Mouse (Mus musculus) cerebellum, adult 18-20 months (tissue): ENCODE data around the gene 1300017J02Rik.
"Not testable (repeated sequence)": the region's sequence is repeated elsewhere in the genome, so short reads cannot be mapped to it uniquely, and the experiment has no call there.

Experiments used
- DNase-seq, 2 experiments: peaks; one replicate each; pipeline ENCODE4 v3.0.0; 2021

Gene 1300017J02Rik

DNA sequence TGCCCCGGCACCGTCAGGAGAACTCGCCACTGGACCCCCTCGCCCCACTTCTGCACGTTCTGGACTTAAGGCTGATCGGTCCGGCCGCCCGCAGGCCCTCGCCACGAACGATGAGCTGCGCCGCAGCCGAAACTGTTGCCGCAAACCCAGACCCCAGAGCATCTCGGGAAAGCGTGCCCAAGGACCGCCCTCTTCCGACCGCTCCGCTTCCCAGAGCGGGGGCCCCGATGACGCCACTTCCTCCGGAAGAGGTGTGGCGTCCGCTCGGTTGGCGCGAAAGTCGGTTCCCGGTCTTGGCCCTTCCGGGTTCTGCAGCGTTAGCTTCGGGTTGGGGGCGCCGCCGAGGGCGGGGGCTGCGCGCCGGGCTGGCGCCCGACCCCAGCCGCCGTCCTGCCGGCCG is at the start of gene 1300017J02Rik, which contains the start of gene Topbp1:
TSS of gene 1300017J02Rik (minus strand) at position 156 of the 400 bp plus-strand sequence.
TSS of gene Topbp1 (plus strand) at position 289 of the 400 bp plus-strand sequence.
- DNase-seq, result peak; percentile 94

DNA sequence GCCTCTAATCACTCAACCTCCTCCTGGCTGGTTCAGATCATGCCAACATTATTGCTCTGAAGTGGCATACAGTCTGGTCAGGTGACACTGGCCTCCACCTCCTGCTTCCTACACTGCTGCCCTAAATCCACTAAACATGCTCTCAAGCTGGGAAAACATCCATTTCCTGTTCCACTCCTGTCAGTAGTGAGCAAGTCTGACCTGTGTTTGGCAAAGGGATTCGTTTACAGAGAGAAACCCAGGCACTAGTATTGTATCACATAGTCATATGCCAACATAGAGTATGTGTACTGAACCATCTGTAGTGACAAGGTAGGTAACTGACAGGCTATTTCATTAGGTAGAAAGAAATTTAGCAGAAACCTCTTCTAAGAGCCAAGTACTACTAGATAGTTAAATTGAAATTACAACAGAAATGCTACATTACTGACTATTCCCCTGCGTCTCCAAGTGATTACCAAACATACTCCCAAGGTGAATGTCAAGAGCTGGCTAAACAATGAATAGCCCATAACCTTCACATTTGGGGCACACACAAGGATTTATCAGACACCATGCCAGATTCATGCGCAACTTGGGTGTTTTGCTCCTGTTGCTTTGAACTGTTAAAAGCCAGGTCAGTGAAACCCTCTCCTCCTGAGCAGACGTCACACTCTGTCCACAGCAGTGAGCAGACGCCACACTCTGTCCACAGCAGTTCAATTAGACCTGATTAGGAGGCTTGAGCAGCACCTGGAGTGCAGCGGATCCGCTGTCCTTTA is 48.8 kb upstream of the 1300017J02Rik start:
- DNase-seq, result not testable (repeated sequence)

DNA sequence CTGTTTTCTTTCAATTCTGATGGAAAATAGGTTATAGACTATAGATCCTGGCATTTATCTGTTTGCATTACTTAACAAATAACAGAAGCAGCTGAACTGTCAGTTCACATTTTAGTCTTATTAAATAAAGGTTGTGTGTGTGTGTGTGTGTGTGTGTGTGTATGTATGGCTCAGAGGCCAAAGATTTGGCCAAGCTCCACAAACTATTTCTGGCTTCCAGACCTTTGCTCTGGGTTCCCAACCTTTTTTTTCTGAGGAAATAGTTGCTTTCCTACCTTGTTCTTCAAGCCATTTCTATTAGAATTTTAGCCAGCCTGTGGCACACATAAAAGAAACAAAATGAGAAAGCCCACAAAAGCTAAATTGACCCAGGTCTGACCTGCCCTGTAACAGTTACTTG is 43.9 kb upstream of the 1300017J02Rik start:
- no peak for DNase-seq

DNA sequence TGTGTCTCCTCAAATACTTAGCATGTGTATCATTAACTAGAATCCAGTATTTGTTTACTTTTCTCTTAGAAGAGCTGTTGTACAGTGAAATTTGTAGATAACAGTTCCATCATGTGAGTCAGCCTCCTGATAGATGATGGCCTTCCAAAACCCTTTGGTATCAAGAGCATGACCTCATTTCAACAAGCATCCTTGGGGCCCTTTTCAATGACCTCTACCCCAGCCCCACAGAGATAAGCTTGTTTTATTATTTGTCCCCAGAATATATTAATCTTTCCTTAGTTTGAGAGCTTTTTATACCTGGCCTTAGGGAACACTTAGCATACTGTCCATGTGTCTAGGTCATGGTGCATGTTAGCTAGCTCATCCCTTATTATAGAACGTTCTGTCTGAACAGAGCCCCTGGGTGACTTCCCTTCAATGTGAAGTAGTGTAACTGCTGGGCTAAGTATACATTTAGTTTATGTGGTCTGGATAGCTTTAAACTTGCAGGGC is 43.2 kb upstream of the 1300017J02Rik start:
- DNase-seq, result no peak

DNA sequence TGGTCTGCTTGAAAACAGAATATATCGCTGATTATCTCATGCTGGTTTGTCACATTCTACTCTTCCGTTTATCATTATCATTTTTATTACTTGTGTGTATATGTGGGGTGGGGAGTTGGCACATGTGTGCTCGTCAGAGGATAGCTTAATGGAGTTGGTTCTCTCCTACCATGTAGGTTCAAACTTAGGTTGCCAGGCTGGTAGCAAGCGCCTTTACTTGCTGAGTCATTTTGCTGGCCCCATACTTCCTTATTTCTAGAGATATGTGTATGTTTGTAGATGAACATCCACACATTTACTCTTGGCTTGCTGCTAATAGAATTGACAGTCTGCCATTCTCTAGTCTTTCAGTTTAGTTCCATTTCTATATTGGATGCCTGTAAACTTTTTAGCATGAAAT is 42.2 kb upstream of the 1300017J02Rik start:
- DNase-seq, result no peak

DNA sequence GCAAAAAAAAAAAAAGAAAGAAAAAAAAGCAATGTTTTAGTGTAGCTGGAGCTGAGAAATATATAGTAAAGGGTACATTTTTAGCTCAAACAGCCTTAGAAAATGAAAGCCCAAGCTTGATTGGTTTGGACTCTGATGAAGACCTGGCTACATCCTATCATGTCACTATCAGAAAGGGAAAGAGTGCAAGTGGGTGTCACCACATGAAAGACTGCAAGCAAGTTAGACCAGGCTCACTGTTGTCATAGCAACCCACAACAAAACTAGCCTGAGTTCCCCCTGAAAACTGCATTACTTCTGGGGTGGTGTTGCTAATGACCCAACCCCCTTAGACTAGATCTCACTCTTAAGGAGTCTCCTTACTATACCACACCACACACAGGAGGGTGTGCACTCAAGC is 32.0 kb upstream of the 1300017J02Rik start:
- no peak for DNase-seq

DNA sequence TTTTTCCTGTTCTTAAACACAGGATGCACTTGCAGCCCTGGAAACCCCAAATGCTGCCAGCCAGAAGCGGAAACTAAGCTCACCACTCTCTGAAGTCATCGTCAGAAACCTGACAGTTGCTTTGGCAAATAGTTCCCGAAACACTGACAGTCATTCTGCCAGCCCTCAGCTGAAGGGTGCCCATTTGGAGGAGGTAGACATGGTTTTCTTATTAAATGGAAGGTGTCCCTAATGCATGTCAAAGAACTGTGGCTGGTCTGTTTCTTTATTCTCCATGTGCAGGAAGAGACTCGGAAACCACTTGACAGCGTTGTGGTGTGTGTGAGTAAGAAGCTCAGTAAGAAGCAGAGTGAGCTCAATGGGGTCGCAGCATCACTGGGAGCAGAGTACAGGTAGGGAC is 27.8 kb upstream of the 1300017J02Rik start:
- DNase-seq, result no peak

DNA sequence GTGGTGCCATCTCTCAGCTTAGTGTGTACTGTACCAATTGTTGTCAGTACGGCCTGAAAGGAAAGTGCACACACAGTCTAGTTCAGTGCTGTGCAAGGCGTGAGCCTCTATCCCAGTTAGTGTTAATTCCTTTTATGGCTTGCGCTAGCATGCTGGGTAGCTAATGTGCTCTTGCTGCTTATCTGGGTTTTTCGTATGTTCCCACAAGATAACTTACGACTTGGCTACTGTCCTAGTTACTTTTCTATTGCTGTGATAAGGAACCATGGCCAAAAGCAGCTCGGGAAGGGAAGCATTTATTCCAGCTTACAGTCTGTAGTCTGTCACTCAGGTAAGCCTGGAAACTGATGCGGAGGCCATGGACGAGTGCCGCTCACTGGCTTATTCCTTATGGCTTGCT is 21.6 kb upstream of the 1300017J02Rik start:
- no peak for DNase-seq

DNA sequence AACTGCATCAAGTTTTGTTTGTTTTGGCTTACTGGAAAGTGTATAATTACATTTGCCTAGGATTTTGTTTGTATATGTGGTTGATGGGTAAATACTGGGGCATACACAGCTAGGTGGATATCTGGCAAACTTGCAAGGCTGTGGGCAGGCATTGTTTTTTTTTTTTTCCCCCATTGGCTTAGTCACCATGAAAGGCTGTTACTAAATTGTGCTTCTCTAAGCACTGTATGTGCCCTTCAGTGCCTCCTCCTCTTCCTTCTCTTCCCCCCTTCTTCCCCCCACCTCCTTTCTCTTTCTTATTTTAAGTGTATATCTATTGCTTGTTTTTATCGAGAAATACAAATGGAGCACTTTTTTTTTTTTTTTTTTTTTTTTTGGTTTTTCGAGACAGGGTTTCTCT is 19.8 kb upstream of the 1300017J02Rik start:
- no peak for DNase-seq

DNA sequence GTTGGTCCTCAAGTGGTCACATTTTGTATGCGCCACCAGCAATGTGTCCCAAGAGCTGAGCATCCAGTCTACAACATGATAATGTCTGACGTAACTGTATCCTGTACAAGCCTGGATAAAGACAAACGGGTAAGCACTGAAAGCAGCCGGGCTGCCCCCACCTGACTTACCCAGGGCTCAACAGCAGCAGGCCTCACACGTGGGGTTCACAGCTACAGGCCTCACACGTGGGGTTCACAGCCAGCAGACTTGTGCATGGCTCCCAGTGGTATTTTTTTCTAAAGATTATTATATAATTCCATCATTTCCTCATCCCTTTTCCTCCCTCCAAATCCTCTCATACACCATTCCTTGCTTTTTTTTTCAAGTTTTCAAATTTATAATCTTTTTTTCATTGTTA is 5.0 kb upstream of the 1300017J02Rik start:
- DNase-seq, result no peak

DNA sequence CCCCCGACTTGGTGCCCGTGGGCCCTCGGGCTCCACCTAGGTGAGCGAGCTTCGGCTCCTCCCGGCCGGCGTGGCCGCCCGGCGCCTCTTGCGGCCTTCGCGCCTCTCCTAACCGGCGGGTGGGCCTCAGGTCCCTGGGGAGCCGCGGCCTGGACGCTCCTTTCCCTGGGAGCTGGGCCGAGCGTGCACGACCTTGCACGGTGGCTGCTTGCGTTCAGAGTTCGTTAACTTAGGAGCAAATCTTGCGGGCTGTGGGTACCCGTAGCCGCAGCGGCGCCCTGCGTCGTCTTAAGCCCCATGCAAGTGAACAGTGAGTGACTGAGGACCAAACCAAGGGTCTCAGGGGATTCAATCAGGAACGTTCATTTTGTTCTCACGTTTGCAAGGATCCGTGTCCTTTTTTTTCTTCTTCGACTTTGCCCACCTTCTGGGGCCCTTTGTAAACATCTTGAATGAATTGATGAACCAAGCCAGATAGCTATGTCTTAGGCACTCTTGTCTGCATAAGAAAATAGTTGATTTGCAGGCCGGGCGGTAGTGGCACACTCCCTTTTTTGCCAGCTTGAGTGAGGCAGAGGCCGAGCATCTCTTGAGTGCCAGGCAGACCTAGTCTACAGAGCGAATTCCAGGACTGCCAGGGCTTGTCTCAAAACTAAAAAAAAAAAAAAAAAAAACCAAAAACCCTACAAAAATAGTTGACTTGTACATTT is 605 bp upstream of the 1300017J02Rik start:
- no peak for DNase-seq

DNA sequence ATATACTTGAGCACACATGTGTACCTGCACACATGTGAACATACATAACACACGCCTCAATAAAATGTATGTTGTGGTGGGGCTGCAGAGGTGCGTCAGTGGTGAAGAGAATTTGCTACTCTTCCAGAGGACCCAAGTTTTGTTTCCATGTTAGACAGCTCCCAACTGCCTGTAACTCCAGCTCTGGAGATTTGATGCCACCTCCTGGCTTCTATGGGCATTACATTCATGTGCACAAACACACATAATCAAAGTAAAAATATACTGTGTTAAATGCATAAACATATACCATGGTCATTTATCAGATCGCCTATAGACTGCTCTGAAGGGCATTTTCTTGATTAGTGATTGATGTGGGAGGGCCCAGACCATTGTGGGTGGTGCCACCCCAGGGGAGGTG is 2.2 kb downstream of the 1300017J02Rik start:
- peak; percentile 42 to 59 for DNase-seq

DNA sequence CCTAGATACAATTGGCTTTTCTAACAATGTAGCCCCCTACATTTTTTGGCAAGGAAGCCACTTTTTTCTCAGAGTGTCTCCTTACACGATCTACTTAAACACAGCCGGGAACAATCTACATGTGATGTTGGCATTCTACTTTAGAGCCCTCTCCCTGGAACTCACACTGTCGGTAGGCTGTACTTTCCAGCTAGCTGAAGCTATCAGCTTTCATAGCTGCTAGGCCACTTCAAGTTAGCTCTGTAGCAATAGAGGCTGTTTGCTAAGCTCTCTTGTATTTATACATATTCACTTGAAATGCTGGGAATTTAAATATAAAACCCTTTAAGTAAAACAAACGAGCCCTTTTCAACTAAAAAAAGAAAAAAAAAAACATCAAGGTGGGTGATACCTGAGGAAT is 2.6 kb downstream of the 1300017J02Rik start:
- no peak for DNase-seq

DNA sequence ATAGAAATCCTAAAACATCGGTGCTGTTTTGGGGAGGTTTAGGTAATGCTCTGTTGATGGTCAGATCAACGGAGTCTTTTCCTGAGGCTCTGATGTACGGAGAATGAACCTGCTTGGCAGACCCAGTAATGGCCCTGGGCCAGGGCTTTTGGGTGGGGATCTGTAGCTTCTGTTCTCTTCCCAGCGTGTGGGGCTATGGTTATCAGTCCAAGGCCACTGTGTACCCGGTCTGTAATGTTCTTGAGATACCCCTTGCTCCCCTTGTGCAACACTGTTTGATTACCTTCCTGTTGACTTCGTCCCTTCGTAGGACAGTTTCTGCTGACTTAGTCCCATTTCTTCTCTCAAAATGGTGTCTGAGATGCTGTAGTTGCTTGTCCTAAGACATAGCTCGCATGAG is 3.8 kb downstream of the 1300017J02Rik start:
- DNase-seq, result no peak

DNA sequence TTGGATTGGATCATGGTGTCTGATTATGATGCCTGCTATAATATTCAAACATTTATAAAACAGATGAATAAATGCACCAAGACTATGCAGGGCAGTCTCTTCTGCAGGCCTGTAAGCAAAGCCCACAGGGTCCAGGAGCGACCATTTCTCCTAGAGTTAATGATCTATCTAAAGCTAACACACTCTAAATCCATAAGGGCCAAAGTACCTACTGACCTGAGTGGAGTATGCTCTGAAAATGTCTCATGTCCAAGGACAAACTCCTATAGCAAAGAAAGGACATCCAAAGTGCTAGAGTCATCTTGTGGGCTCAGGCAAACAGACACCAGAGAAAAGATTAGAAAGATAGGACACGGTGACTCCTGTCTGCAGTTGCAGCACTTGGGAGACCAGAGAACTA is 10.4 kb downstream of the 1300017J02Rik start:
- DNase-seq, result no peak

DNA sequence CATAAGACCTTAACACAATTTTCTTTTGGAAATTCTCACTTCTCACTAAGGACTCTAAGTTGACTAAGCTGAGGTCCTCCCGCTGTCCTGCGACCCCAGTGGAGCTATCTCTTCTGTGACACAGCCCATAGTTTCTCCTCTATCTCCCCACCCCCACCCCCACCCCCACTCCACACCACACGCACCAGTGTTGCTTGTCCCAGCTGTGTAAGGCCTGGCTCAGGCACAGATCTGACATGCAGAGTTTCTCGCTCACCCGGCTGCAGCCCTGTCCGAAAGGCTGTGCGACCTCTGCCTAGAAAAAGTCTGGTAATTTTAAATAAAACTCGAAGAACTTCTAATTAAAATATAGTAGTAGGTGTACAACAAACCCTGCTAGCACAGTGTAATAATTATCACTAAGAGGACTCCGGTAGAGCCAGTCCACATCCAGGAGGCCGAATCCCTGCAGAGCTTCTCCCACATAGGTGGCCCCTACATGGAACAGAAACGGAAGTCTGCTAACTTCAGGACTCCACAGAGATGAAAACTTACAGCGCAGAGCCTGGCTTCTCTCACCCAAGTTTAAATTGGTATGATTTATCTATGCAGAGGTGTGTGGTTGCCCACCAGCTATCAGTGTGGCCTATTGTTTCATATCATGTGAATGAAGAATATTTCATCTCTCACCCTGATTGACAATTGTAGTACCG is 16.2 kb downstream of the 1300017J02Rik start:
- DNase-seq, result no peak

DNA sequence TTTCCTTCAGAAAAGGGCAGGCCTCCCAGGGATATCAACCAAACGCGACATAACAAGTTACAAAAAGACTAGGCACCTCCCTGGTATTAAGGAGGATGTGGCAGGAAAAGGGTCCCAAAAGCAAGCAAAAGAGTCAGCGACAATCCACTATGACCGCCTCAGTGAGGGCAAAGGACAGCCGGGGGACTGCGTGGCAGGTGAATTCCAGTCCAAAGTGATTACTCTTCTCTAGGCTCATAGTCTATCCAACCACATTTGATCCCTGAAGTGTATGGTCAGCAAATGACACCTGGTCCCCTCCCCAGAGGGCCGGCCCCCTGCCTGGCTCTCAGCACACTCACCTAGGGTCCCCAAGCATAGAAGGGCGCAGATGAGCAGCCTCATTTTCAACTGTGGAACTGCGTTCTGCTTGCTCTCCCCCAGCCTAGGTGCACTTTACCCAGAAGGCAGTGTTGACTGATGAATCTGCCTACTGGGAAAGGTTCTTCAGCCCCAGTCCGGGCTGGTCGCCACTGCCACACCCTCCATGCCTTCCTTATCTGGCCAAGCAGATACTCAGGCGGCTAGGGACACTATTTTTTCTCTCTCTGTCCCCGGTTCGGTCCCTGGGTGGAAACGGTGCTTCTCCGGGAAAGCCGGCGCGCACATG is 16.9 kb downstream of the 1300017J02Rik start:
- no peak for DNase-seq

DNA sequence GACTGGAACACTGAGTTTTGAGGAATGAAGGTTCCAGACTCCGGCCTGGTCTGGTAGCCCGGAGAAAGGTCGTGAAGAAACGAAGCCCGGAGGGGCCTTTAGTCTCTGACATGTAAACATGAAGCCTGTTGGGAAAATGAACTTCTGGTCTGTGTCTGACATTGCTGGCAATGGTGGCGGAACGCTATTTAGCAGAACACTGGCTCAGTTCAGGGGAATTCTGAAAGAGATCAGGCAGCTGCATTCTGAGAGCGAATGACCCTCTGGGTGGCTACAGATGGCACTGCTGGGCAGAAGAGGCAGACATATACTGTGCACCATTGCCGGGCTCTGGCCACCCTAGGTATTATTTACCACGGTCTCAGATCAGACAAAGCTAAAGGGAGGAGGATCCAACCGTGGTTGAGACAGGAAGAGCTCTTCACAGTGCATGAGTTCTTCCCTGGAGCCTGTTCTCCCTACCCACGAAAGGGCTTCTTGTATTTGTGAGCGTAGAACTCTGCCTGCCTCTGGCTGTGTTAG is 17.9 kb downstream of the 1300017J02Rik start:
- no peak for DNase-seq

DNA sequence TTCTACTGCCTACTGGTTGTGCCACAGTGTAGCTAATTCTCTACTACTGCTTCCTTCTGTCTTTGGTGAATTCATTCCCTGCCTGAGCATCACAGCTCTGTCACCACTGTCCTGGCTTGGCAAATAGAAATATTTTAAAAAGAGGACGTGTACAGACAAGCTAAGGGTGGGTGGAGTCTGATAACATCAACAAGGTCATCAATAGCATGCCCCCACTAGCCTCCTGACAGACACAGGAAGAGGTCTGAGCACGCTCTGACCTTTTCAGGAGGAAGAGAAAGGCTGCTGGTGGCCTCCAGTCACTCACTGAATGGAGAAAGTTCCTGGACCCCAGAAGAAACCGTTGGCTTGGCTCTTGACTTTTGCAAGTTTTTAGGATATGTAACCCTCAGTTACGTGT is 18.5 kb downstream of the 1300017J02Rik start:
- no peak for DNase-seq

DNA sequence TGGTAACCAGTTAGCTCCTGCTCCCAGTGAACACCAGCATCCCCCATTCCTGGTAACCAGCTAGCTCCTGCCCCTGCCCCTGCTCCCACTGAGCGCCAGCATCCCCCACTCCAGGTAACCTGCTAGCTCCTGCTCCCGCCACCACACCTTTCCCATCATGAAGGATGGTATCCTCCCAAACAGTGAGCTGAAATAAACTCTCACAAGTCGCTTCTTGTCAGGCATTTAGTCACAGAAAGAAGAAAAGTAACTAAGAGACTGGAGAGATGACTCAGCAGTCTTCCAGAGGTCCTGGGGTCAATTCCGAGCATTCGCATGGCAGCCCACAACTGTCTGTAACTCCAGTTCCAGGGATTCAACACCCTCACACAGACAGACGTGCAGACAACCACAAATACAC is 28.0 kb downstream of the 1300017J02Rik start:
- DNase-seq, result no peak

DNA sequence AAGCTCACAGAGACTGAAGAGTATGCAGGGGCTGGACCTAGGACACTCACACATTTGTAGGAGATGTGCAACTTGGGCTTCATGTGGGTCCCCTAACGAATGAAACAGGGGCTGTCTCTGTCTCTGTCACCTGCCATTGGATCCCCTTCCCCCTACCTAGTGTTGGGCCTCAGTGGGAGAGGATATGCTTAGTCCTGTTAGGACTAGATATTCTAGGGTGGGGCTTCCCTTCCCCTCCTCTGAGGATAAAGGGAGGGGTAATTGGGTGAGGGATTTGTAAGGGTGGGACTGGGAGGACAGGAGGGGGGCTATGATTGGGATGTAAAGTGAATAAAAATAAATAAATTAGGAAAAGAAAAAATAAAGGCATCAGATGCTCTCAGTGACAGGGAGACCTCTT is 29.2 kb downstream of the 1300017J02Rik start:
- DNase-seq, result no peak

DNA sequence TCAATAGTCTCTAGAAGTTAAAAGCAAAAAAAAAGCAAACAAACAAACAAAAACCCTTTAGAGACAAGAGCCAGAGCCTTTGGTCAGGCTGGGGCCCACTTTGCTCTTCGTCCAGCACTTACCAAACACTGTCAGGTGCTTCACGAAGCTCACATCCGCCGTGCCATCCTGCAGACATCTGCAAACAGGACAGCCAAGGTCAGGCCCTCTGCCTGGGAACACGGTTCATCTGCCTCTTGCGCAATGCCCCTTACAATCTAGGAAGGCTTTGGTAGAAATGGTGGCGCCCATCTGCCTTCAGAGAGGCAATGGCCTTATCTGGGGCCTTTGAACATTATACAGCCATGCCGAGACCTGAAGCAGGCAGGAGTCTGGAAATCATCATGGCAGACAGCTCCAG is 30.1 kb downstream of the 1300017J02Rik start:
- DNase-seq, result no peak

DNA sequence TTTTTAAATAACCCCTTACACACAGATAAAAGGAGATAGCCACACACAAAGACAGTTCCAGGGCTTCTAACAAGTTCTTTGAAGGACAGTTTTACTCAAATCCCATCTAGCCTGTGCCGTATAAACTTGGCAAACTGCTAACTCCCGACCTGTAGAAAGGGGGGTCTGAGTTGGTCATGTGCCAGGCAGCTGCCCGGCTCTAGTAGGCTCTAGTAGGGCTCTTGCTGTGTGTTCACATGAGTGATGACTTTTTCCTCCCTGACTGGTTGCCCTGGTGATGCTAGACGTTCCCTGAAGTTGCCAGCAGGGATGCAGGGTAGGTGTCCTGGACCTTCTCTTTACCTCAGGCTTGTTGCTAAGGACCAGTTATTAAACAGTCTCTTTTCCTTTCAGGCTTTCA is 33.8 kb downstream of the 1300017J02Rik start:
- no peak for DNase-seq
